Comparison of ENCODE assay signal across 8 mouse cellular contexts in the genomic region with DNA sequence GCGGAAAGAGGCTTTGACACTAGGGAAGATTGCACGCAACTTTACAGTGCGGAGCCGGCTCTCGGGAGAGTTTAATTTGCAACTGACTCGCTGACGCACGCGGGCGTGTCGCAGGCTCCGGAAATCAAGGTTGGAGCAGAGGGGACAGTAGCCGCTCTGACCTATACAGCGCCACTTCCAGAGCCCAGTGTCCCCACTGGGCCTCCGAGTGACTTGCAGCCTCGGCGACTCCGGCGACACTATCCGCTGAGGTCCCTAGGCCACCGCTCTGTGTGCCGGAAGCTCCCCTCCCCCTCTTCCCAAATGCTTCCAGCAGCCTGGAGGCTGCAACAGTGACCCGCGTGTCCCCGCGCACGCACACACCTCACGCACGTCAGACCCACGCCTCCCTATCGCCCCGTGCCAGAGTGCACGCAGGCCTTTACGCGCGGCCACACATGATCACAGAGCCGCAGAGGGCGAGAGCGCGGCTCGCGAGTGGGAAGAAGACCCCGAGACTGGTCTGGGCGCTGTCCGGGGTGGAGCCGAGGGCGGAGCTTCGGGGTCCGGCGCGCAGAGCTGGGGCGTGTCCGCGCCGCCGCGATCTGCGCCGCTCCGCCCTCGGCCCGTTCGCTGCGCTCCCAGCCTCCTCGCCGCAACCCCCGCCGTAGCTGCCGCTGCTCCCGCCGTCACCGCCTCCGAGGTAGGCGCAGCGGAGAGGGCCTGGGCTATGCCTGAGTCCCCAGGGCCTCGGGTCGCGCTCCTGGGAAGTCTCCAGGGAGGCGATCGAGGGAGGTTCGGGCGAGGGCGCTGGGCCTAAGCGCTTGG. TPM values are rescaled to one million over a fixed set of nuclear protein-coding genes. Genes with fewer than 3 reads are reported as not detected.
DNase-seq lines count a peak whose midpoint lies in the region; ATAC-seq and TF ChIP-seq lines count a peak whose summit lies in the region.

A gene (plus strand): TSS at position 390 of the 807 bp plus-strand sequence.

- peaks cover 4% of the 10 kb centered on the region; the same call in 1 of the 2 replicates for H3K36me3 ChIP-seq in heart, embryonic 10.5 days
- 0 out of 2 replicates have a peak, but pooled peaks cover 2% of the 10 kb centered on the region for H3K36me3 ChIP-seq in kidney, embryonic 15.5 days
- no peaks in the 10 kb centered on the region for H3K36me3 ChIP-seq in limb, embryonic 15.5 days
- H3K36me3 ChIP-seq in midbrain, postnatal 0 days (ENCODE audit: insufficient read depth, low read length) = no peaks in the 10 kb centered on the region

- peak; percentile 72 for TF ChIP-seq POLR2A in brain, embryonic 14.5 days (IDR thresholded peaks at IDR 0.05; ENCODE audit: borderline replicate concordance, extremely low read depth, insufficient read depth, insufficient read length, poor library complexity, severe bottlenecking)

- no peaks in the 10 kb centered on the region for H3K27me3 ChIP-seq in heart, embryonic 10.5 days (ENCODE audit: insufficient read depth, poor library complexity, severe bottlenecking)
- no peaks in the 10 kb centered on the region for H3K27me3 ChIP-seq in kidney, embryonic 15.5 days
- H3K27me3 ChIP-seq in limb, embryonic 15.5 days = no peaks in the 10 kb centered on the region
- H3K27me3 ChIP-seq in midbrain, postnatal 0 days (ENCODE audit: insufficient read depth, low read length) = no peaks in the 10 kb centered on the region

- under 1% methylated on average over 84 of the region's 84 CpGs for WGBS in heart, embryonic 10.5 days
- under 1% methylated on average over 62 of the region's 84 CpGs for WGBS in kidney, embryonic 15.5 days
- under 1% methylated on average over 82 of the region's 84 CpGs for WGBS in limb, embryonic 15.5 days
- under 1% methylated on average over 84 of the region's 84 CpGs for WGBS in midbrain, postnatal 0 days

- peak within 1 kb of the TSS; percentile 98 for H3K9ac ChIP-seq in kidney, embryonic 15.5 days
- H3K9ac ChIP-seq in limb, embryonic 15.5 days = peak within 1 kb of the TSS; percentile 96
- peak within 1 kb of the TSS; percentile 99 for H3K9ac ChIP-seq in midbrain, postnatal 0 days (replicated peaks; ENCODE audit: low read length, poor library complexity, severe bottlenecking)

- peaks cover 46% of the 10 kb centered on the region for H3K4me1 ChIP-seq in heart, embryonic 10.5 days
- H3K4me1 ChIP-seq in kidney, embryonic 15.5 days = peaks cover 55% of the 10 kb centered on the region
- H3K4me1 ChIP-seq in limb, embryonic 15.5 days = peaks cover 47% of the 10 kb centered on the region
- peaks cover 20% of the 10 kb centered on the region for H3K4me1 ChIP-seq in midbrain, postnatal 0 days (ENCODE audit: insufficient read depth, low read length)

- H3K4me2 ChIP-seq in kidney, embryonic 15.5 days = peak within 1 kb of the TSS; percentile 75
- peak within 1 kb of the TSS; percentile 80 for H3K4me2 ChIP-seq in limb, embryonic 15.5 days
- peak within 1 kb of the TSS; percentile 94 for H3K4me2 ChIP-seq in midbrain, postnatal 0 days (ENCODE audit: low read depth, low read length, poor library complexity, severe bottlenecking)

- H3K4me3 ChIP-seq in heart, embryonic 10.5 days = peak within 1 kb of the TSS; percentile 98
- H3K4me3 ChIP-seq in kidney, embryonic 15.5 days (replicated peaks) = peak within 1 kb of the TSS; percentile 98
- H3K4me3 ChIP-seq in limb, embryonic 15.5 days = peak within 1 kb of the TSS; percentile 95
- H3K4me3 ChIP-seq in midbrain, postnatal 0 days (ENCODE audit: low read depth, low read length) = peak within 1 kb of the TSS; percentile 80

- H3K9me3 ChIP-seq in heart, embryonic 10.5 days = no peaks in the 10 kb centered on the region
- no peaks in the 10 kb centered on the region for H3K9me3 ChIP-seq in kidney, embryonic 15.5 days (replicated peaks)
- H3K9me3 ChIP-seq in limb, embryonic 15.5 days = no peaks in the 10 kb centered on the region
- H3K9me3 ChIP-seq in midbrain, postnatal 0 days (ENCODE audit: low read length) = no peaks in the 10 kb centered on the region

- peak within 1 kb of the TSS; percentile 99 for H3K27ac ChIP-seq in heart, embryonic 10.5 days
- H3K27ac ChIP-seq in kidney, embryonic 15.5 days = peak within 1 kb of the TSS; percentile 99
- peak within 1 kb of the TSS; percentile 96 for H3K27ac ChIP-seq in limb, embryonic 15.5 days
- peak within 1 kb of the TSS; percentile 96 for H3K27ac ChIP-seq in midbrain, postnatal 0 days (ENCODE audit: low read depth, low read length)

- peak; percentile 90 for DNase-seq in CD4-positive helper T cell, adult 2 months (ENCODE audit: low read depth, low spot score)
- peak; percentile 94 for DNase-seq in brain, embryonic 14.5 days (ENCODE audit: low read depth)
- peak; percentile 95 for DNase-seq in heart, embryonic 10.5 days (ENCODE audit: low spot score)
- peak; percentile 92 for DNase-seq in midbrain, postnatal 0 days (ENCODE audit: low spot score)
- peak; percentile 72 to 79 for DNase-seq in spleen, postnatal 14 days (ENCODE audit: low spot score in 2 of 2)

- TF ChIP-seq CTCF in brain, embryonic 14.5 days (IDR thresholded peaks at IDR 0.05; ENCODE audit: borderline replicate concordance, extremely low read depth, insufficient read depth, insufficient read length) = no peak
- TF ChIP-seq CTCF in midbrain, postnatal 0 days (IDR thresholded peaks at IDR 0.05) = 0 out of 2 replicates have a peak, but pooled peaks have one; percentile 14

- ATAC-seq in erythroblast, adult 5-6 weeks (replicated peaks; ENCODE audit: low FRiP score, poor library complexity, severe bottlenecking) = peak; percentile 88
- peak; percentile 92 for ATAC-seq in kidney, embryonic 15.5 days (replicated peaks; ENCODE audit: low FRiP score)
- peak; percentile 91 for ATAC-seq in limb, embryonic 15.5 days (ENCODE audit: insufficient number of reproducible peaks, low FRiP score, low TSS enrichment, low read depth)
- peak; percentile 92 for ATAC-seq in midbrain, postnatal 0 days (ENCODE audit: low FRiP score)

RNA-seq across cellular contexts. Expression of the gene that starts here (rescaled TPM):
- 154 and 228 TPM in 2 replicates for polyA plus RNA-seq in brain, embryonic 14.5 days (2012; rRNA removed)
- 32.9 and 36.4 TPM in 2 replicates for total RNA-seq in erythroblast, adult 5-6 weeks (2015; ENCODE audit: low replicate concordance)
- 34.0 and 51.9 TPM in 2 replicates for total RNA-seq in erythroblast, adult 5-6 weeks (2017; ENCODE audit: low replicate concordance)
- 304 and 442 TPM in 2 replicates for polyA plus RNA-seq in heart, embryonic 10.5 days (2016; fragmentation: Nextera tagmentation; extraction: Ambion mirVana)
- polyA plus RNA-seq in kidney, embryonic 15.5 days (2015; fragmentation: Nextera tagmentation; extraction: Ambion mirVana) = 336 and 358 TPM in 2 replicates
- polyA plus RNA-seq in limb, embryonic 15.5 days (2015; fragmentation: Nextera tagmentation; extraction: Ambion mirVana) = 280 and 287 TPM in 2 replicates
- total RNA-seq in midbrain, postnatal 0 days (2014; rRNA removed) = 337 and 343 TPM in 2 replicates
- 412 and 433 TPM in 2 replicates for polyA plus RNA-seq in midbrain, postnatal 0 days (2015; fragmentation: Nextera tagmentation; extraction: Ambion mirVana)

Comparison
In these comparisons a context has a peak if more than half of its experiments do, and no peak if none do; other contexts are left out.
1. Peak in every context shown above with its lines: DNase-seq, ATAC-seq, H3K4me3 ChIP-seq and H3K27ac ChIP-seq.